Mouse (Mus musculus) liver, embryonic 15.5 days (tissue): ENCODE measurements around the gene Tspyl4. TPM values are rescaled to one million over a fixed set of nuclear protein-coding genes. Genes with fewer than 3 reads are reported as not detected.
A peak's percentile ranks its signal among the peaks of the same experiment; 100 is the strongest.

Experiments used
- ATAC-seq: fragments of 200-750 bp; cut with Nextera tagmentation; 2 replicates; pipeline ENCODE4 v1.8.0; 2017; ENCODE audit warnings: moderate number of reproducible peaks, mild to moderate bottlenecking, moderate library complexity; ENCODE audit not compliant: insufficient read depth
- H3K27ac ChIP-seq: fragments of 300-500 bp; sonication (generic); replicated peaks from 2 replicates; pipeline ENCODE4 v1.5.1; 2015; ENCODE audit warnings: mild to moderate bottlenecking, inconsistent platforms
- H3K27me3 ChIP-seq: fragments of 300-500 bp; sonication (generic); 2 replicates; pipeline ENCODE4 v1.6.1; 2015; ENCODE audit warnings: mild to moderate bottlenecking, inconsistent platforms
- H3K36me3 ChIP-seq: fragments of 300-500 bp; sonication (generic); replicated peaks from 2 replicates; pipeline ENCODE4 v1.6.1; 2015; ENCODE audit warnings: moderate library complexity, mild to moderate bottlenecking, inconsistent platforms
- H3K4me1 ChIP-seq: fragments of 300-500 bp; sonication (generic); replicated peaks from 2 replicates; pipeline ENCODE4 v1.6.1; 2015; ENCODE audit warnings: inconsistent platforms
- H3K4me2 ChIP-seq: fragments of 300-500 bp; sonication (generic); 2 replicates; pipeline ENCODE4 v1.6.1; 2015; ENCODE audit warnings: moderate library complexity, mild to moderate bottlenecking, inconsistent platforms
- H3K4me3 ChIP-seq: fragments of 300-500 bp; sonication (generic); replicated peaks from 2 replicates; pipeline ENCODE4 v1.5.1; 2015; ENCODE audit warnings: mild to moderate bottlenecking, inconsistent platforms
- H3K9ac ChIP-seq: fragments of 300-500 bp; sonication (generic); 2 replicates; pipeline ENCODE4 v1.6.1; 2015; ENCODE audit warnings: moderate library complexity, mild to moderate bottlenecking, inconsistent platforms
- H3K9me3 ChIP-seq: fragments of 300-500 bp; sonication (generic); replicated peaks from 2 replicates; pipeline ENCODE4 v1.6.1; 2016; ENCODE audit warnings: inconsistent platforms
- WGBS: fragments of 180-500 bp; shearing (Covaris S2); methylation state at CpG from one replicate; pipeline ENCODE4 v1.1.7; 2015; ENCODE audit warnings: mixed read lengths; ENCODE audit not compliant: insufficient replicate concordance; 5-methylcytosine and 5-hydroxymethylcytosine counted together
- polyA plus RNA-seq: library from polyadenylated mRNA; unstranded; fragments of >200 nt; fragmentation: Nextera tagmentation; extraction: Ambion mirVana; gene quantifications from 2 replicates; pipeline ENCODE4 v1.2.1, GENCODE M21; 2015

Tspyl4 gene
- polyA plus RNA-seq, 1 experiment from 2014 or later, result 0.76 TPM

GRCm38 (mm10) chr10:34282420-34283238 is 14.6 kb upstream of the Tspyl4 start:
- H3K9ac ChIP-seq, result peak overlapping the region; percentile 97
- H3K27ac ChIP-seq, result peak overlapping the region; percentile 93
- peaks cover 21% of the 10 kb centered on the region for H3K4me1 ChIP-seq
- WGBS, result 4% methylated on average over 47 of the region's 47 CpGs
- ATAC-seq, result peak; percentile 59
- no peaks in the 10 kb centered on the region for H3K27me3 ChIP-seq
- H3K4me3 ChIP-seq, result peak overlapping the region; percentile 98
- peaks cover 7% of the 10 kb centered on the region; the same call in 1 of the 2 replicates for H3K36me3 ChIP-seq
- H3K9me3 ChIP-seq, result no peaks in the 10 kb centered on the region
- peak overlapping the region; percentile 85 for H3K4me2 ChIP-seq

GRCm38 (mm10) chr10:34296911-34297298 is 337 bp upstream of the Tspyl4 start:
- no peak for ATAC-seq
- Histone ChIP-seq H3K27me3 (peaks cover 15% of the 10 kb centered on the region), H3K4me1 (peaks cover 17% of the 10 kb centered on the region), H3K9ac (no peak overlapping the region), H3K27ac (no peak overlapping the region), H3K4me2 (peak overlapping the region; percentile 89), H3K4me3 (peak overlapping the region; percentile 60), H3K36me3 (no peaks in the 10 kb centered on the region), H3K9me3 (no peaks in the 10 kb centered on the region)
- 9% methylated on average over 13 of the region's 13 CpGs for WGBS

GRCm38 (mm10) chr10:34297980-34298753 is 925 bp downstream of the Tspyl4 start:
- no peak for ATAC-seq
- H3K4me1 ChIP-seq, result peaks cover 17% of the 10 kb centered on the region
- peak overlapping the region; percentile 60 for H3K4me3 ChIP-seq
- peak overlapping the region; percentile 11; the same call in 1 of the 2 replicates for H3K9ac ChIP-seq
- H3K9me3 ChIP-seq, result no peaks in the 10 kb centered on the region
- peak overlapping the region; percentile 89 for H3K4me2 ChIP-seq
- no peaks in the 10 kb centered on the region for H3K36me3 ChIP-seq
- WGBS, result 42% methylated on average over 25 of the region's 25 CpGs
- no peak overlapping the region for H3K27ac ChIP-seq
- peaks cover 15% of the 10 kb centered on the region for H3K27me3 ChIP-seq

GRCm38 (mm10) chr10:34300368-34300767 is 3.1 kb downstream of the Tspyl4 start:
- Histone ChIP-seq H3K4me3 (no peak overlapping the region), H3K4me1 (peaks cover 17% of the 10 kb centered on the region), H3K27me3 (peaks cover 15% of the 10 kb centered on the region), H3K36me3 (no peaks in the 10 kb centered on the region), H3K27ac (no peak overlapping the region), H3K9me3 (no peaks in the 10 kb centered on the region), H3K4me2 (no peak overlapping the region), H3K9ac (no peak overlapping the region)
- no peak for ATAC-seq
- 65% methylated on average over 5 of the region's 5 CpGs for WGBS

GRCm38 (mm10) chr10:34307070-34307469 is 9.8 kb downstream of the Tspyl4 start:
- H3K4me1 ChIP-seq, result no peaks in the 10 kb centered on the region
- H3K27me3 ChIP-seq, result no peaks in the 10 kb centered on the region
- no peaks in the 10 kb centered on the region for H3K36me3 ChIP-seq
- no peak overlapping the region for H3K27ac ChIP-seq
- H3K9ac ChIP-seq, result no peak overlapping the region
- H3K4me2 ChIP-seq, result no peak overlapping the region
- H3K4me3 ChIP-seq, result no peak overlapping the region
- H3K9me3 ChIP-seq, result no peaks in the 10 kb centered on the region
- no peak for ATAC-seq

GRCm38 (mm10) chr10:34309915-34310685 is 12.9 kb downstream of the Tspyl4 start:
- Histone ChIP-seq H3K27ac (no peak overlapping the region), H3K36me3 (no peaks in the 10 kb centered on the region), H3K9ac (no peak overlapping the region), H3K4me1 (no peaks in the 10 kb centered on the region), H3K4me2 (no peak overlapping the region), H3K27me3 (no peaks in the 10 kb centered on the region), H3K9me3 (no peaks in the 10 kb centered on the region), H3K4me3 (no peak overlapping the region)
- ATAC-seq, result no peak
- WGBS, result 57% methylated on average over 9 of the region's 9 CpGs

GRCm38 (mm10) chr10:34312536-34312935 is 15.3 kb downstream of the Tspyl4 start:
- WGBS, result 59% methylated on average over 3 of the region's 3 CpGs

GRCm38 (mm10) chr10:34316571-34317216 is 19.5 kb downstream of the Tspyl4 start:
- Histone ChIP-seq H3K9ac (no peak overlapping the region), H3K27me3 (no peaks in the 10 kb centered on the region), H3K27ac (no peak overlapping the region), H3K4me3 (no peak overlapping the region), H3K9me3 (no peaks in the 10 kb centered on the region), H3K36me3 (no peaks in the 10 kb centered on the region), H3K4me1 (0 out of 2 replicates have a peak, but pooled peaks cover 5% of the 10 kb centered on the region), H3K4me2 (no peak overlapping the region; the same call in 1 of the 2 replicates)
- 15% methylated on average over 3 of the region's 3 CpGs for WGBS
- ATAC-seq, result no peak

More at GRCm38 (mm10) chr10:34312536-34312935, 15.3 kb downstream of the Tspyl4 start:
- no peak for ATAC-seq
- H3K36me3 ChIP-seq, result no peaks in the 10 kb centered on the region
- 0 out of 2 replicates have a peak, but pooled peaks cover 5% of the 10 kb centered on the region for H3K4me1 ChIP-seq
- H3K27ac ChIP-seq, result no peak overlapping the region
- H3K9me3 ChIP-seq, result no peaks in the 10 kb centered on the region
- H3K9ac ChIP-seq, result no peak overlapping the region
- no peak overlapping the region for H3K4me2 ChIP-seq
- no peaks in the 10 kb centered on the region for H3K27me3 ChIP-seq
- H3K4me3 ChIP-seq, result no peak overlapping the region

GRCm38 (mm10) chr10:34317217-34317606 is 20.0 kb downstream of the Tspyl4 start:
- ATAC-seq, result no peak
- Histone ChIP-seq H3K4me3 (no peak overlapping the region), H3K4me2 (no peak overlapping the region), H3K4me1 (0 out of 2 replicates have a peak, but pooled peaks cover 5% of the 10 kb centered on the region), H3K27me3 (no peaks in the 10 kb centered on the region), H3K9me3 (no peaks in the 10 kb centered on the region), H3K27ac (no peak overlapping the region), H3K9ac (no peak overlapping the region), H3K36me3 (no peaks in the 10 kb centered on the region)
- 55% methylated on average over 2 of the region's 2 CpGs for WGBS

- 61% methylated on average over 2 of the region's 2 CpGs for WGBS
- Histone ChIP-seq H3K36me3 (no peaks in the 10 kb centered on the region), H3K4me1 (0 out of 2 replicates have a peak, but pooled peaks cover 5% of the 10 kb centered on the region), H3K9ac (no peak overlapping the region), H3K4me3 (no peak overlapping the region), H3K9me3 (no peaks in the 10 kb centered on the region), H3K27me3 (no peaks in the 10 kb centered on the region), H3K27ac (no peak overlapping the region), H3K4me2 (no peak overlapping the region)
- no peak for ATAC-seq
These were observed 23.6 kb downstream of the Tspyl4 start for GRCm38 (mm10) chr10:34320809-34321208.
